Mouse (Mus musculus) T-helper 2 cell (primary cell): ENCODE measurements around the gene Usp7.

Experiments
- in situ Hi-C: fragments of 300-600 bp; cut with MboI, MseI; formaldehyde crosslinking; loops from one replicate; pipeline ENCODE4 v1.15.1; 2025; ENCODE audit warnings: high pct_unique_total_duplicates

Gene Usp7

DNA sequence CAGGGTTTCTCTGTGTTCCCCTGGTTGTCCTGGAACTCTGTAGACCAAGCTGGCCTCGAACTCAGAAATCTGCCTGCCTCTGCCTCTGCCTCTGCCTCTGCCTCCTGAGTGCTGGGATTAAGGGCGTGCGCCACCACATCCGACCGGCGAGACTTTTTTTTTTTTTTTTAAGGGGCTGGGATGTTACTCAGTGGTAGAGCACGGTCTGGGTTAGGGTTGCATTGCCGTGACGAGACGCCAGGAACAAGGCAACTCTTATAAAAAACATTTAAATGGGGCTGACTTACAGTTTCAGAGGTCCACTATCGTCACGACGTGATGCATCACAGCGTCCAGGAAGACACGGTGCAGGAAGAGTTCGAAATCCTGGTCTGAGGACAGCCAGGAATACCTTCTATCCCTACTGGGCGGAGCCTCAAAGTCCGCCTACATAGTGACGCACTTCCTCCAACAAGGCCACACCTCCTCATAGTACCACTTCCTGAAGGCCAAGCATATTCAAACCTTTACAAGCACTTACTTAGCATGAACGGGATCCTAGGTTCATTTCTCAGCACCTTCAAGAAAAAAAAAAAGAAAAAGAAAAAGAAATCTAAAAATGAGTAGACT lies at the start of gene Usp7:
Gene Usp7 (minus strand): TSS at position 360 of the 609 bp plus-strand sequence.
- in situ Hi-C loops: no loop called here

DNA sequence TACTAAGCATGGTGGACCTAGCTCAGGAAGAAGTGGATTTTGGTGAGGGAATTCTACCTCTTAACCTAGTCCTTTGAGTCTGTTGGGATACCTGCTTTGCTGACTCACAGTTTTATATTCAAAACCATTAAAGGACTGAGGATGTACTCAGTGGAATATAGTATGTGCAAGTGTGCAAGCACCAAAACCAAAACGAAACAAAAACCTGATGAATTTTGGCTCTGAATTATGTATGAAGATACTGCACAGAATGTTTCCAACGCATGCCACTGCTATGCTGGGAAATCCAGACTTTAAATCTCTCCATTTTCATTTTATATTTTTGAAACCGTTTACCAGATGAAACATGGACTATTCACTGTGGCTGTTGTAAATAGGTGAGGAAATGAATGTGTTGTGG lies 48.4 kb upstream of the Usp7 start:
- in situ Hi-C loops: loop anchor here (25.0 kb wide), 1 partner anchor 1872 kb away; no protein-coding TSS in a partner anchor

DNA sequence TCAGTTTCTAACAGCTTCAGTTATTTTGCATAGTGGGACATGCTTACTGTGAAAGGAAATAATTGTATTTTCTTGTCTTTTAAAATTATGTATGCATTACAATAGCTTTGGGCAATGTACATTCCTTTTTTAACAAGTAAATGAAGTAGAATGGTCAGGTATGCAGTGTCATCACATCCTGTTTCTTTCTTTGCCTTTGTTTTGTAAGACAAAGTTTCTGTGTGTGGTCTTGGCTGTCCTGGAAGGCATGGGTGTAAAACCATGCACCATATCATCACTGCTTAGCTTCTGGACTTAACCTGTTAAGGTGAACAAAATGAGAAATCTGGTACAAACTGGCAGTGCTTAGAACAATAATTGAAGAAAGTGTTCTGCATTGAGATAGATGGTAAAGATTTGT lies 46.8 kb upstream of the Usp7 start:
- in situ Hi-C loops: loop anchor here (25.0 kb wide), 1 partner anchor 1873 kb away; no protein-coding TSS in a partner anchor

DNA sequence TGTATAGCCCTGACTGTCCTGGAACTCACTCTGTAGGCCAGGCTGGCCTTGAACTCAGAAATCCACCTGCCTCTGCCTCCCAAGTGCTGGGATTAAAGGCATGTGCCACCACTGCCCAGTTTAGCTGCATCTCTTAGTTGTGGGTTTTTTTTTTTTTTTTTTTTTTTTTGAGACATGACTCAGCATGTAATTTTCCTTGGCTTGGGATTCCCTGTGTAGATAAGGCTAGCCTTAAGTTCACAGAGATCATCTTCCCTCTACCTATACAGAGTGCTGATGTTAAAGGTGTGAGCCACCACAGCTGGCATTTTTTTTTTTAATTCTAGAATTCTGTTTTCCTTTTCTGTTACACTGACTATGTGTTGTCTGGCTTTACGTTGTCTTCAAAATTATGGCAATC lies 45.5 kb upstream of the Usp7 start:
- in situ Hi-C loops: loop anchor here (25.0 kb wide), 1 partner anchor 1875 kb away; no protein-coding TSS in a partner anchor

DNA sequence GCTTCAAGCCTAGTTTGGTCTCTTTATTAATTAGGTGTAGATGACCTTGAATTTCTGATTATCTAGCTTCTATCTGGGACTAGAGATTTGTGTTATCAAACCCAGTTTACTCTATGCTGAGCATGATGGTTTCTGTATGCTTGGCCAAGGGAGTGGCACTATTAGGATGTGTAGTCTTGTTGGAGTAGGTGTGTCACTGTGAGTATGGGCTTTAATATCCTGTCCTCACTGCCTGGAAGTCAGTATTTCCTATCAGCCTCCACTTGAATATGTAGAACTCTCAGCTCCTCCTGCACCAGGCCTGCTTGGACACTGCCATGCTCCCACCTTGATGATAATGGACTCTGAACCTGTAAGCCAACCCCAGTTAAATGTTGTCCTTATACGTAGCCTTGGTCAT lies 44.8 kb upstream of the Usp7 start:
- in situ Hi-C loops: loop anchor here (25.0 kb wide), 1 partner anchor 1875 kb away; no protein-coding TSS in a partner anchor

DNA sequence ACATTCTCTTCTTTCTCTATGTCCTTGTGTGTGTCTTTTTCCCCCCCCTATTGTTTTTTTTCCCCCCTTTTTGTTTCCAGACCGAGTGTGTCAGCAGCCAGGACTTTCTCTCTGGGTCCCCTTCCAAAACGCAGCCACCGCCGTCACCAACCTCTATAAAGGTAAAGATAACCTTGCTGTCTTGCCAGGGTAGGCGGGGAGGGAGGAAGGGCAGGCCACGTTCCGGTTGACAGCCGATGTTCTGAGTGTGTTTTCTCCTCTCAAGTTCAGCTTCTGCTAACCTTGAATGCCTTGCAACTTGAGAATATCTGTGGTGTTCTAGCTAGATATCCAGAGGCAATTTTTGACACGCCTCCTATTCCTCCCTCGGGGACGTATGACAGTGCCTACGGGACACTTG lies 39.1 kb upstream of the Usp7 start:
- in situ Hi-C loops: loop anchor here (25.0 kb wide), 1 partner anchor 1881 kb away; no protein-coding TSS in a partner anchor

DNA sequence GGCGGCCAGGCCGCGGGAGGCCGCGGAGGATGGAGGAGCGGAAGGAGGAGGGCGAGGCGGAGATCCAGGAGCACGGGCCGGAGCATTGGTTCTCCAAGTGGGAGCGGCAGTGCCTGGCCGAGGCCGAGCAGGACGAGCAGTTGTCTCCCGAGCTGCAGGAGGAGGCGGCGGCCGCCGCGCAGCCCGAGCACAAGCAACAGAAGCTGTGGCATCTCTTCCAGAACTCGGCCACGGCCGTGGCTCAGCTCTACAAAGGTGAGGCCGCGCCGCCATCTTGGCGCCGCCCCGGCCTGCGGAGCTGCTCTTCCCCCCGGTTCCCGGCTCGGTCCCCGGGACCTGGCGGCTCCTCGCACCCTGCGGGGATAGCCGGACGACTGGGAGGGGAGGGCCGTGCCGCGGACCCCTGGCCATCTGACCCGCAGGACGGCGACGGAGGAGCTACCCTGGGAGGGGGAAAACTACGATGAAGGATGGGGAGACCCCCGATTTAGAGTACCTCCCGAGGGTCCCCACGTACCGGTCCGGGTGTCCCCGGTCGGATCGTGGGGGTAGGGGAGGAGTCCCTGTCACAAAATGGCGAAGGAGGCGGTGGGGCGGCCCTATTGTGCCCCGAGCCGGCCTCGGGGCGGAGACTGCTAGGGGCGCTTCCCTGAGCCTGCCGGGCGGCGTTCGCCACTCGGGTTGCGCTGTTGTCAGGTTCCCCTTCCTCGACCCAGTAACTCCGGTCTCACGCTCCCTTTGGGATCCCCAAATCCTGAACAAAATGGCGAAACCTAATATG lies 38.5 kb upstream of the Usp7 start:
- in situ Hi-C loops: loop anchor here (25.0 kb wide), 1 partner anchor 1882 kb away; no protein-coding TSS in a partner anchor

DNA sequence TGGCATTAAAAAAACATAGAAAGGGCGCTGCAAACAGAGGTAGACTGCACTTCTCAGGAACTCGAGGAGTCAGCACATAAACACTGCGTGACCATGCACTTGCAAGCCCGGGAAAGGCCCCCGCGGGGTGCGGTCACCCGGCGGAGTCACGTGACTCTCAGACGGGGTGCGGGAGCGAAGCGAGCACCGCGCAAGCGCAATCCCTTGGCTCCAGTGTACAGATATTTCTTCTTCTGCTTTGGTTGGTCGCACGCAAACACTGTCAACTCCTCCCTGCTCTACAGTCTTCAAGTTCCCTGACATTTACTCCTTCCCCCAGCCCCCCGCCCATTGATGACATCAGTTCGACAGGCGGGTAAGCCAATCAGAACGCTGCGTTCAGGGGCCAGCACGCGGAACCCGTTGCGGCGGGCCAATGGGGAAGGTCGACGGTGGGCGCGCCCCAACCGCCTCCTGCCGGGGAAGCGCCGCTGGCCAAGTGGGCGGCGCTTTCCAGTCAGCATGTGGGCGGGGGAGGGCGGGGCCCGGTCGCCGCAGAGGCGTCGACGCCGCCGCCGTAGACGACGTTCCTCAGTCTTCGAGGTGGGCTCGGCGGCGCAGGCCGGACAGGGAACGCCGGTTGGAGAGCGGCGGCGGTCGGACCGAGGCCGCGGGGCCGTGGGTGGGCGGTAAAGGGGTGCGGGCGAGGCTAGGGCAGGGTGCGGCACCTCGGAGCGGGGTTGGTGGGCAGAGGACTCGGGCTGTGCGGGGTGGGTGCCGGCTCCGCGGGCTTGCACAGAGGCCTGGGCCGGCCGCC lies 37.7 kb upstream of the Usp7 start, which contains the start of gene 1810013L24Rik:
Gene 1810013L24Rik (plus strand): TSS at position 537 of the 796 bp plus-strand sequence.
- in situ Hi-C loops: loop anchor here (25.0 kb wide), 1 partner anchor 1883 kb away; no protein-coding TSS in a partner anchor

DNA sequence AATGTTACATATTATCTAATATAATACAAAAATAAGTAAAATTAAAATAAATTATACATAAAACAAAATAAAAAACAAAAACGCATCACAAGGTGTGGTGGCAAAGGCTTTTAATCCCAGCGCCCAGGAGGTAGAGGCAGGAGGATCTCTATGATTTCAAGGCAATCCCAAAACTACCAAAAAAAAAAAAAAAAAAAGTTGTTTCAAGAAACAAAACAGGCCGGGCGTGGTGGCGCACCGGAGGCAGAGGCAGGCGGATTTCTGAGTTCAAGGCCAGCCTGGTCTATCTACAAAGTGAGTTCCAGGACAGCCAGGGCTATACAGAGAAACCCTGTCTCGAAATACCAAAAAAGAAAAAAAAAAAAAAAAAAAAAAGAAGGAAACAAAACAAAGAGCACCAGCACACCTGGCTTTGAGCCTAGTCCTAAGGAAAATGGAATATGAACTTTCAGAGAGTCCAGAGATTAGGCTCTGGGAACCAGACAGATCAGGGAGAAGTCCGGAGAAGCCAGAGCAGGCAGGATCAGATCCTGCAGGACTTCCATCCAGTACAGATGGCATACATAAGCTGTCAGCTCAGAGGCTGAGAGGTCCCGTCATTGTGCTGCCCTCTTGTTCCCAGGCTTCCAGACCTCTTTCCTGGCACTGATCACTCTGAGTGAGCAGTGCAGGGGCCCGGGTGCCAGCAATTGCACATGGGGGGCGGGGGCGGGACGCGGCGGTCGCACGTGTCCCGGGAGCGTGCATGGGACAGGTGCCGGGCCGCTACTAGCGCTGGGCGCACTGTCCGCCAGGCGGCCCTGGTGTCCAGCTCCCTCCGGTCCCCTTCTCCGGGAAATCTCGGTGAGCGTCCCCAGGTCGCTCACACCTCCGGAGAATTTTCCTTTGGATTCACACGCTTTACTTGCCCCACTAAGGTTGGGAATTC lies 36.8 kb upstream of the Usp7 start:
- in situ Hi-C loops: loop anchor here (25.0 kb wide), 1 partner anchor 1883 kb away; no protein-coding TSS in a partner anchor

DNA sequence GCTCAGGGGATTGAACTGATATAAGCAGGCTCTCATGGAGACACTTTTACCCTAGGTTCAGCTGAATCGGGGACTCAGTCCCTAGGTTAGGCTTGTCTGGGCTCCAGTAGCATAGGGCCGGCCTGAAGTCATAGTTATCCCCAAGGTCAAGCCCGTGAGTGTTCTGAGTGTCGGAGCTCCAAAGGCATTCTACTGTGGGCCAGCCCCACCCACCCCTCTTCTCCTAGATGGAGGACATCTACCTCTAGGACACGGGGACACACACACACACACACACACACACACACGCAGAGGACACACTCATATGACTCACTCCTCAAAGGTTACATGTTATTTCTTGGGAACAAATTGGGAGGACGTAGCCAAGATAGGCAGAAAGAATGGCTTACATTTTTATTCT lies 35.3 kb upstream of the Usp7 start:
- in situ Hi-C loops: loop anchor here (25.0 kb wide), 1 partner anchor 1885 kb away; no protein-coding TSS in a partner anchor

DNA sequence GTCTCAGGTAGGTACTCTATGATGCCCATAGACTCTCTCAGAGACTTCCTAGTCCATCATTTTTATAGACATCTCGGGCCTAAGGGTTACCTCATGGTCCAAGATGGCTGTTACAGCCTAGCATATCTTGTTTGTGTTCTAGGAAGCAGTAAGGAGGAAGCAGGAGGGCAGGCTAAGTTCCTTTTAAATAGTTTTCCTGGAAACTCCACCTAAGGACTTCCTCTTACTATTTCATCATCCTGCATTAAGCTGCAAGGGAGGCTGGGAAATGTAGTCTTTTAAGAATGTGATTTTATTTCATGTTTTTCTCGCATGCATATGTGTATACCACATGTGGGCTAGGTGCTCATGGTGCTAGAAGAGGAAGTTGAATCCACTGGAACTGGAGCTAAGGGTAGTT lies 31.6 kb upstream of the Usp7 start:
- in situ Hi-C loops: no loop called here

DNA sequence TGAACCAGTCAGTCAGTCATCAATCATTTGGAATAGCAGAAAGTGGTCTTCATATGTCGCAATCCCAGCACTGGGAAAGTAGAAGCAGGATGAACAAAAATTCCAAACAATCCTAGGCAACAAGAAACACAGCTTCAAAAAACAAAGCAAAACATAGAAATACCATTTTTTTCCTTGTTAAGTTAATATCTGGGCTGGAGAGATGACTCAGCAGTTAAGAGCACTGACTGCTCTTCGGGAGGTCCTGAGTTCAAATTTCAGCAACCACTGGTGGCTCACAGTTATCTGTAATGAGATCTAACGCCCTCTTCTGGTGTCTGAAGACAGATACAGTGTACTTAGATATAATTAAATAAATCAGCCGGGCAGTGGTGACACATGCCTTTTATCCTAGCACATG lies 30.5 kb upstream of the Usp7 start:
- in situ Hi-C loops: no loop called here

DNA sequence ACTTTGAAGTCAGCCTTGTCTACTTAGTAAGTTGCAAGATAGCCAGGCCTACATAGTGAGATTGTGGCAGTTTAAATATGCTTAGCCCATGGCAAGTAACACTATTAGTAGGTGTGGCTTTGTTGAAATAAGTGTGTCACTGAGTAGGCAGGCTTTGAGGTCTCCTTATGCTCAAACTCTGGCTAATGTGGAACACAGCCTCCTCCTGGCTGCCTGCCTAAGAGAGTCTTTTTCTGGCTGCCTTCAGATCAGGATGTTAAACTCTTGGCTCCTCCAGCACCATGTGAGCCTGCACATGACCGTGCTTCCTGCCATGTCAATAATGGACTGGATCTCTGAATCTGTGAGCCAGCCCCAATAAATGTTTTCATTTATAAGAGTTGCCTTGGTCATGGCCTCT lies 29.3 kb upstream of the Usp7 start:
- in situ Hi-C loops: no loop called here

DNA sequence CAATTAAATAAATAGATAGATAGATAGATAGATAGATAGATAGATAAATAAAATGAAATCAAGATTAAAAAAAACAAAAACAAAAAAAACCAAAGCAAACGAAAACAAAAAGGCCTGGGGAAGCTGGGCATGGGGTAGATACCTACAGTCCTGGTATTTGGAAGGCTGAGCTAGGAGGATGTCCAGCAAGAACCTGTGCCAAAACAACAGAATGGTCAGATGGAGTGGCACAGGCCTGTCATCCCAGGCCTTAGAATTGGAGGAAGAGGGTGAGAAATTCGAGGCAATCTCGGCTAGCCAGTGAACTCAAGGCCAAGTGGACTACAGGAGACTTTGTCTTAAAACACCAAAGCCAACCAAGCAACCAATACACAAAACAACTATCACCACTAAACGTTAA lies 25.8 kb upstream of the Usp7 start:
- in situ Hi-C loops: loop anchor here (5.0 kb wide), 1 partner anchor 174 kb away; no protein-coding TSS in a partner anchor

DNA sequence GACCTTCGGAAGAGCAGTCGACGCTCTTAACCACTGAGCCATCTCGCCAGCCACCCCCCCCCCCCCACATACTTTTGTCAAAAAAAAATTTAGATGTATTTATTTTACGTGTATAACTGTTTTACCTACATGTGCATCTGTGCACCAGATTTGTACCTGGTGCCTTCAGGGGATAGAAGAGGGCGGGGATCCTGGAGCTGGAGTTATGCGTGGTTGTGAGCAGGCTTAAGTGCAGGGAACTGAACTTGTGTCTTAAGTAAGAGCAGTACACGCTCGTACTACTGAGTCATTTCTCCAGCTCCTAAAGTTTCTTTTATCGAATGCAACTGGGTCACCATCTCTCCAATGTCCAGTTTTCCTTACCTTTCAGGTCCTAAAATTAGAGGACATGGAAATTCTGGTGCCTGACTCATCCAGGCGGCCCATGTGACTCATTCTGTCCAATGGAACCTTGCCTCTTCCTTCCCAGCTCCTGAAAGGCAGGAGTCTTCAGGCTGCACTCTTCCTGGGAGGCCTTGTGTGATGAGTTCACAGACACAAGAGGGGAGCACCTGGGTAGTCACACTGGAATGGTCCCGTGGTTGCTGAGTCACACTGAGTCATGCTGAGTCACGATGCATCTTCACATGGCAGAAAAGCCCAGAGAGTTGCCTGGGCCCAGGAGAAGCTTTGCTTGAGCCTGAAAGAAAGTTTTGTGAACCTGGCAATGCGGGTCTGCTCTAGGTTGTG lies 18.5 kb upstream of the Usp7 start:
- in situ Hi-C loops: no loop called here

DNA sequence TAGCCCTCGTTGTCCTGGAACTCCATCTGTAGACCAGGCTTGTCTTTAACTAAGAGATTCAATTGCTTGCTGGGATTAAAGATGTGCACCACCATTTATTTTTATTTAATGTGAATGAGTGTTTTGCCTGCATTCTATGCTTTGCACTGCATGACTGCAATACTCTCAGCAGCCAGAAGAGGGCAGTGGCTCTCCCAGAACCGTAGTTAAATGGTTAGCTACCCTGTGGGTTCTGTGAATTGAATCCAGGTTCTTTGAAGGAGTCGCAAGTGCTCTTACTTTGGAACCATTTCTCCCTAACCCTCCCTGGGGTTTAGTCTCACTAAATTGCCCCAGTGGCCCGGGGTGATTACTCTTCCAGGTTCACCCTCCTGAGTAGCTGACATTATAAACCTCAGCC lies 14.6 kb upstream of the Usp7 start:
- in situ Hi-C loops: no loop called here

DNA sequence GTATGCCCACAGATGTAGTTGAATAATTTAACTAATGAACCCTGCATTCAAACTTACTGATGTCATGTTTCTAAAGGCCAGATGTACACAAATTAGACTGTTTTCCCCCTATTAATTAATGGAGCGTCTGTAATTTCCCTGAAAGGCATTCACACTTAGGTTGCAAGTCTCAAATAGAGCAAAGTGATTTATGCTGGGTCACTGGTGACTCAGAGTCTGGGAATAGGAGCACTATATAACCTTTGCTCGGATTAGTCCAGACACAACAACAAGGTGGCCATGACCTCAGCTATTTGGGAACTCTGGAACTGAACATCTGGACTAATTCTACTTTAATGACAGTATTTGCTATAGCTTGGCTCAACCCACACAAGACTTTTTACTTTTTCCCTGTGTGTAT lies 3.8 kb upstream of the Usp7 start:
- in situ Hi-C loops: no loop called here

DNA sequence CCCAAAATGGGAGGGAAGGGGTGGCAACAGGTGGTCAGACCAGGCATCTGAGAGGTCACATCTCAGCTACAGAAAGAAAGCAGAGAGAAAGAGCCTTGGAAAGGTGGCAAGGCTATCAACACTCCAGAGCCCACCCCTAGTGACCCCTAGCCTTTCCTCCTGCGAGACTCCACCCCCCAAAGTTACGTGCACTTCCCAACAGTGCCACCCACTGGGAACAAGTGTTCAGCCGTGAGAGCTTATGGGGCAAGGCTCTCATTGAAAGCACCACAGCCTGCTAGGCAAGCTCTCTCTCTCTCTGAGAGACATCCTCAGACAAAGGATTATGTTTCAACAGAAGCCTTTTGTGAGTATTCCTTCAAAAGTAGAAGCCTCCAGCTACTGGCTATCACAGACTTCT lies 2.8 kb upstream of the Usp7 start:
- in situ Hi-C loops: no loop called here

DNA sequence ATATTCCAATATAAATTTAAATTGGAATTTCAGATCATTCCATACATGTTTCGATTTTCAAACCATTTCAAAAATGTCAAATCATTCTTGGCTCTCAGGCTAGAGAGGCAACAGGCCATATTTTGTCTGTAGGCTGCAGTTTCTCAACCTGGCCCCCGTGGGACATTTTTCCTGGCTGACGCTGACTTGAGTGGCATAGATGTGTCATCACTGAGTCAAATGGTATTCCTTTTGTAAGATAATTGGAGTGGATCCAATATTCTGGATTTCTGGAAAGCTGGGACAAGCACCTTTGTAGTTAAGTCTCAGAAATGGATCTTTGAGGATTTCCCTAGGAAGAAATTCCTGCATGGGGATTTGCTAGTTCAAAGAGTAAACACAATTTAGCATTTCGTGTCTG lies 1.2 kb downstream of the Usp7 start:
- in situ Hi-C loops: no loop called here

DNA sequence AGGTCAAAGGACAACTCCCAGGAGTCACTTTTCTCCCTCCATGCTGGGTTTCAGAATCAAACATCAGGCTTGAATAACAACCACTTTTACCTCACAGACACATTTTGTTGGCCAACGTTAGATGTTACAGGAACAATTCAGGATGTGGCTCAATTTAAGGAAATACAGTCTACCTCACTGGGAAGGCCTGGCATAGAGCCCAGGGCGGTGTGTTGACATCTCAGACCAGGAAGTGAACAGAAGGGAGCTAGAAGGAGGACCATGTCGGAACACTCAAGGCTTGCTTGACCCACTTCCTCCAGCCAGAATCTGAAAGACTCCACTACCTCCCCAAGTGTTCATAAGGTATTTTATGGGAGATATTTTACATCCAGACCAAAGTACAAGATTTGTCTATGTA lies 7.4 kb downstream of the Usp7 start:
- in situ Hi-C loops: no loop called here
